Mouse (Mus musculus) heart, adult 8-10 months (tissue): Measurements from ENCODE around the gene Dph1. TPM values are rescaled to one million over a fixed set of nuclear protein-coding genes. Genes with fewer than 3 reads are reported as not detected.

Experiments
- DNase-seq: peaks from one replicate; pipeline ENCODE4 v3.0.0; 2022; ENCODE audit warnings: low spot score
- microRNA-seq: library from miRNA; unstranded; fragments of <30 nt; microRNA quantifications from one replicate; pipeline ENCODE4 v1.2.0, GENCODE M21; 2022
- total RNA-seq, 4 experiments: library from RNA; stranded (reverse); gene quantifications; 2 replicates each; pipeline ENCODE4 v1.2.4; 2022

Dph1 gene
- total RNA-seq, 4 experiments from 2014 or later: 8.1 to 11.2 (median 9.7) TPM

GRCm38 (mm10) chr11:75134485-75135068 lies 56.5 kb downstream of the Dph1 start:
- DNase-seq: peak; percentile 22

GRCm38 (mm10) chr11:75133951-75134350 lies 57.1 kb downstream of the Dph1 start:
- DNase-seq: peak; percentile 76

- no peak for DNase-seq
Measured at GRCm38 (mm10) chr11:75133391-75133790, 57.6 kb downstream of the Dph1 start.

- DNase-seq: peak; percentile 56
Measured at GRCm38 (mm10) chr11:75132278-75132677, 58.8 kb downstream of the Dph1 start.

DNA sequence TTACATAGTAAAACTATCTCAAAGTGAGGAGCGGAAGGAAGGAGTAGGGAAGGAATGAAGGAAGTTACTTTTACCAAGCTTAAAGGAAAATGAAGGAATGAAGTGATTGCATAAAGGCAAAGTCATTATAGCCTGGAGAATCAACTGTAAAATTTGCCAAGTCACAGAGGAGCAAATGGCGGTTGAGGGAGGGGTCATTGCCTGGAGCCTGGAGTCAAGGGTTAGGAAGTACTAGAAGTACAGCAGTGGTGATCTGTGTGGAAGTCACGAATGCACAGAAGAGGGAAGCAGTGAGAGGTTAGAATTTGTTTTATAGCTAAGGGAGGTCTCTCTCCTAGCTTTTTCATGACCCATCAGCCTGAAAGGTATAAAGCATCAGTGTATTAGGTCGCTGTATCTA lies 59.7 kb downstream of the Dph1 start:
- no peak for DNase-seq

GRCm38 (mm10) chr11:75129481-75129880 lies 61.6 kb downstream of the Dph1 start:
- no peak for DNase-seq

Small RNA genes within 50 kb of the gene (microRNA-seq; reads per million reads assigned to microRNA genes)
- gene Mir132 (508 reads per million, percentile 76 among the genes with 10 or more reads in this experiment), gene Mir212 (14.3 reads per million, percentile 32 among the genes with 10 or more reads in this experiment)

Other genes with a start within 250 kb of the Dph1 start
- gene Hic1, start 21.7 kb downstream of the Dph1 start, total RNA-seq: 10 to 100 TPM in 3 of 4 experiments, 1 to 10 TPM in 1; 7.6 to 19.4 (median 16.8) TPM
- 1 to 10 TPM; 5.6 to 6.9 (median 5.9) TPM for gene Ovca2, start 12.4 kb downstream of the Dph1 start, total RNA-seq
- 1 to 10 TPM; 5.2 to 7.9 (median 6.8) TPM for gene Rtn4rl1, start 2.5 kb upstream of the Dph1 start, total RNA-seq
- gene Rpa1, start 157.1 kb upstream of the Dph1 start, total RNA-seq: 10 to 100 TPM; 62.6 to 69.4 (median 67.4) TPM
- 10 to 100 TPM in 1 of 4 experiments, 1 to 10 TPM in 3; 5.7 to 10.1 (median 8.3) TPM for gene Smyd4, start 157.2 kb upstream of the Dph1 start, total RNA-seq
- gene Serpinf1, start 231.5 kb upstream of the Dph1 start, total RNA-seq: 10 to 100 TPM; 13.2 to 18.3 (median 16.8) TPM
- gene Serpinf2, start 248.3 kb upstream of the Dph1 start, total RNA-seq: not detected